Mouse (Mus musculus) cerebellum, postnatal 25 days (tissue): ENCODE measurements at regions not wholly inside any gene's neighbourhood (a gene's known extent, or its start where the extent isn't known, plus 50 kb on each side); places are given as distances from the start of the nearest gene placed in this dataset.

Experiments used
- DNase-seq, 2 experiments: peaks; one replicate each; pipeline ENCODE4 v3.0.0; 2021; ENCODE audit warnings: mixed read lengths in 2 of 2

DNA sequence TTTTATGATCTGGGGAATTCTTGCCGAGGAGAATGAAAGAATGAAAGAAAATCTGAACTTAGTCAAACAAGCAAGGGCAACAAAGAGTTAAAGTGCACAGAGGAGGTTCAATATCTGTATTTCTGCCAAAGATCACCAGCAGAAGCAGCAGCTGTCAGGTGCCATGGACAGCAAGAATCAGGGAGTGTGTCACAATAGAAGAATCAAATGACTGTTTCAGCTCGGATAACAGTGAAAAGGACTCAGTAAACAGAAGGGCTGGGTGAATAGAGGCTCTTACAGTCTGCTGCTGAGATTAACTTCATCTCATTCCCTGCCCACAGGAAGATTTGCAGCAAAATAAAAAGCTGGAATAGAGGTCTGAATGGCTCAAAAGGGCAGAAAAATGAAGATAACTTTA lies 495.3 kb upstream of the Gm5415 start:
- no peak for DNase-seq

GRCm38 (mm10) chr1:33040740-33041139 lies 493.6 kb upstream of the Gm5415 start:
- DNase-seq, result no peak

- DNase-seq, result no peak
Observed at GRCm38 (mm10) chr1:33031991-33032390, 484.9 kb upstream of the Gm5415 start.

GRCm38 (mm10) chr1:33026683-33027415 lies 479.8 kb upstream of the Gm5415 start:
- no peak for DNase-seq

- DNase-seq, result no peak
Observed at GRCm38 (mm10) chr1:33025379-33025778, 478.3 kb upstream of the Gm5415 start.

DNA sequence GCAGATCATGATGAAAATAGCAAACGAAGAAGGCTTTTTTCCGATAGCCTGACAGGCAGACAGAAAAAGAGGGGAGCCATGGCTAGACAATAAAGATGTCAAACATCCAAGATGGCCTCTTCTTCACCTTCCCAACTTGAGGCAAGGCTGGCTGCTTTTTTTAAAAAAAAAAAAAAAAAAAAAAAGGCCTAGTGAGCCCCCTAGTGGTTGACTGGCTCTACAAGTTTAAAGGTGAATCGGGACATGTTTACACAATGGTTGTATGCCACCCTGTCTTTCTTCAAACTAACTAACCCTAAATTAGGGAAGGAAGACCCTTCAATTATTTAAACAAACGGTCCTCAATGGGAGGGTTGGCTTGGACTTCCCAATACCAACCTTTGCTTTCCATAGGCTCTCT lies 475.8 kb upstream of the Gm5415 start:
- DNase-seq, result no peak

DNA sequence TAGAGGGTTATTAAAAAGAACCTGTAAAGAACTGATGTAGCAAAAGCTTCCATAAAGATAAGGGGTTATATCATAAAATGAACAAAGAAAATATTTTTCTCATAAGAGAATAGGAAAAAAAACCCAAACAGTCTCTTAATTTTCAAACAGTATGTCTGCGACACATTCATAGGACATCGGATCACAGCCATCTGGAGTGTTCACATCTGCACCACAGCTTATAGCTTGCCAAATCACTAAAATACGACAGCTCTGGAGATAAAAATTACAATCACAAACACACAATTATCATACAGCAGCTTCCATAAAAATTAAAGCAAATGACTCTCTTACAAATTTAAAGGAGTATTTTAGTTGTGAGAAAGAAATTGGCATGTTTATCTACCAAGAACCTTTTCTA lies 456.9 kb upstream of the Gm5415 start:
- no peak for DNase-seq

DNA sequence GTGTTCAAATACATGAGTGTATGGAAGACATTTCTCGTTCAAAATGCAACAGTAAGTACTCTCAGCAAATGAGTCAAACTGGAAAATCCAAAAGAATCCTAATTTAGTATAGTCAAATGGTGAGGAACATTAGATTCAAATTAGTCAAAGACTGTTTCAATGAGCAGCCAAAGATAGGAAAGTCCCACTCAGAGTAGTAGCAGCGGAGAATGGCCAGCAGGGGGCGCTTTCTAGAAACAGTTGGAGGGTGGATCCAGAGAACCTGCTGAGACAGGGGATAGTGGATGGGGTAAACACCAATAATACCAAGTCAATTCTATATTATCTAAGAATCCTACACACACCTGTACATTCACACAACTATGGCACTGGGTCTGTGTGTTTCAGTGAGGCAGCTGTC lies 417.9 kb upstream of the Gm5415 start:
- peak in 1 of 2 experiments; percentile 7 for DNase-seq

- no peak for DNase-seq
Observed at GRCm38 (mm10) chr1:32959316-32959715, 412.2 kb upstream of the Gm5415 start.

- DNase-seq, result peak; percentile 6 to 12
Observed at GRCm38 (mm10) chr1:32946254-32946653, 399.2 kb upstream of the Gm5415 start.

DNA sequence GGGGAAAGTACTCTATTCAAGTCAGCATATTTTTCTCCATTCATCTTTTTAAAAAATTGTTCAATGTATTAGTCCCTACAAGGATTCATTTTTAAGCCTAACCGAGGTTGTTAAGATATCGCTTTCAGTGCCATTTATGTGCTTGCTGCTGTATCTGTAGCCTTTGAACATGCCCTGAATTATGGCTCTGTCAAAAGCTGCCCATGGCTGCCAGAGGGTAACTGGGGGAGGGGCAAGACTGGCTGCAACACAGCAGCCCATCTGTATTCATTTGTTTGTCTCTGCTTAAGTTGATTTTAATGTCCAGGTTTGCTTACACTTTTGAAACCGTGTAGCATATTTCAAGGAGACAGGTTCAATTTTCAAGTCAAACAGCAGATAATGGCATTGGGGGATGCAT lies 383.3 kb upstream of the Gm5415 start:
- DNase-seq, result no peak

DNA sequence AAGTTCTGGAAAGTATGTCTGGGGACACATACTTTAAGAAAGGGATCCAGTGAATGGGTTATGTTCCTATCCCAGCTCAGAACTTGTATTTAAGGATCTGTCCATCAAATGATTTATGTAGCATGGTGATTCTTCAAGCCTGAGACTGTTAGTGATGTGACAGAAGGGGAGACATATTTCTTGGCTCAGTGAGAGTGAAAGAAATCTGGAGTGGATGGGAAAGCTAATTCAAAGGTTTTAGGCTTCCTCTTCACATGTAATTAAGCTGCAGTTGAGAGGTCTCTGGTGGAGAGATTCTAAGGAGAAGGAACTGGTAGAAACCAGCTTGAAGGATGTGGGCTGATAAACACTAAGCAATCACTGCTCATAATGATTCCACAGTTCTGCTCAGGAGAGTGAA lies 355.3 kb upstream of the Gm5415 start:
- DNase-seq, result no peak

DNA sequence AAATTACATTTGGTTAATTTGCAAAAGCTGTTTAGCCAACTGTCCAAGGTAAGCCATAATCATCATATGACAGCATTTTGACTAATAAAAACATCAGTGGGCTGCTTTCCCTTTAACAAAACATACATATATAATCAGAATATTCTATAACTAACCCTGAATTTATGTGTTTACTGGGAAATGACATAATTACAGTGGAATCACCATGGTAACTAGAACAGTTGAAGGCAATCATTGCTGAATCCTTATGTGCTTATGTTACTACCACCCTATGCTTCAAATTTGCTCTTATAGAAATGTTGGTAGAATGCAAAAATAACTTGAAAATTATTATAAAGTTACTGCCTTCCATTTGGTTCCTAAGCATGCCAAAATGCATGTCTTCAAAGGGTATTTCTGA lies 340.6 kb upstream of the Gm5415 start:
- no peak for DNase-seq

DNA sequence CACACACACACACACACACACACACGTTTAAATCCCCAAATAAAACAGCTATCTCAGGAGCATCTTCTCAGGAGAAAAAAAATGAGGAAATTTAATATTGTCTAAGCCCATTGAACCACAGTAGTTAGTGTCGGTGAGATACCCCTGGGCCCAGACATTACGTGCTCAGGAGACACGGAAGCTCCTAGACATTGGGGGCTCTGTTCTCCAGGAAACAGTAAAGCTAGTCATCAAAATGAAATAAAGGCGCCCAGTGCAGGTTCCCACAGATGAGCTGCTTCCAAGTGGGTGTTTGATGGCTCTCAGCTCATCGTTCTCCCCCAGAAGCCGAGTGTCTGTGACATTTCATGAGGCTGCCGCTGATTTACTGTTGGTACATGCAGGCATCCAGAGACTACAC lies 325.8 kb upstream of the Gm5415 start:
- DNase-seq, result no peak

DNA sequence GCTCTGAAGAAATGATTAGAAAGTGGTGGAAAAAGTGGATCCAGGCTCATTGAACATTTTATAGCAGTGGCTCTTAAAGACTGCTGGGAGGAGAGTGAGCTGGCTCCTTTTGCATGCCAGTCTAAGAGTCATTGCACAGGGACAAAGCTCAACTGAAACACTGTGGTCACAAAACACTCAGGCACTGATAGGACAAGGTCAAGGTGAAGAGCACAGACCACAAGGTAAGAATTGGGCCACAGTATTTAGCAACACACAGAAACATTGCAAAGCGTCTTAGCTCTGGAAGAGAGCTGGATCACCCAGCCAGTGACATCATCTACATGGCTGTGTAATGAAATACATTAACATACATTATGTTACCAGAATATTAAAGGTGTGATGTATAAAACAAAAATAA lies 319.0 kb upstream of the Gm5415 start:
- no peak for DNase-seq

DNA sequence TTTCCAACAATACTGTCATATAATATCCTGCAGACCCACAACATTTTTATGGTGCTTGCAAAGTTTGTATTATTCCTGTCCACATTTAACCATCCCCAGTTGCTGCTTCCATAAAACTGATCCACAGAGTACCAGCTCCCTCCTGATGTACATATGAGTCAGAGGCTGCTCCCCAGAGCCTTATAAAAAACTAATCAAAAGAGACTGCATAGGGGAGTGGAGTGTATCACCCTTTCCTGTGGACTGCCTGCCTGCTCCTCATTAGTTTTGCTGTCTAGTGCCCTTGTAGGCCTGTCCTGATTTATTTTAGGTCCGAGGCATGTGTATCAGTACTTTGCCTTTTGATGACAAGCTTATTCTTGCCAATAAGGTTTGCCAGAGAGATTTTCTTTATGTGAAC lies 310.9 kb upstream of the Gm5415 start:
- DNase-seq, result no peak
